Mouse (Mus musculus) embryonic facial prominence, embryonic 15.5 days (tissue): Measurements from ENCODE around the gene March9. TPM values are rescaled to one million over a fixed set of nuclear protein-coding genes. Genes with fewer than 3 reads are reported as not detected.
"Not testable (repeated sequence)": the region's sequence is repeated elsewhere in the genome, so short reads cannot be mapped to it uniquely, and the experiment has no call there.

ENCODE experiments used
- ATAC-seq: fragments of 200-750 bp; cut with Nextera tagmentation; 2 replicates; pipeline ENCODE4 v1.8.0; 2017; ENCODE audit warnings: low read depth, moderate TSS enrichment; ENCODE audit not compliant: insufficient number of reproducible peaks, low FRiP score, low TSS enrichment
- H3K27ac ChIP-seq: fragments of 300-500 bp; sonication (generic); replicated peaks from 2 replicates; pipeline ENCODE4 v1.5.1; 2015; ENCODE audit warnings: mild to moderate bottlenecking, inconsistent platforms
- H3K27me3 ChIP-seq: fragments of 300-500 bp; sonication (generic); 2 replicates; pipeline ENCODE4 v1.6.1; 2015; ENCODE audit warnings: inconsistent platforms
- H3K36me3 ChIP-seq: fragments of 300-500 bp; sonication (generic); 2 replicates; pipeline ENCODE4 v1.6.1; 2015; ENCODE audit warnings: mild to moderate bottlenecking, inconsistent platforms
- H3K4me1 ChIP-seq: fragments of 300-500 bp; sonication (generic); 2 replicates; pipeline ENCODE4 v1.6.1; 2015; ENCODE audit warnings: inconsistent platforms
- H3K4me2 ChIP-seq: fragments of 300-500 bp; sonication (generic); replicated peaks from 2 replicates; pipeline ENCODE4 v1.6.1; 2015; ENCODE audit warnings: mild to moderate bottlenecking, inconsistent platforms
- H3K4me3 ChIP-seq: fragments of 300-500 bp; sonication (generic); replicated peaks from 2 replicates; pipeline ENCODE4 v1.5.1; 2015; ENCODE audit warnings: mild to moderate bottlenecking, inconsistent platforms
- H3K9ac ChIP-seq: fragments of 300-500 bp; sonication (generic); 2 replicates; pipeline ENCODE4 v1.6.1; 2015; ENCODE audit warnings: inconsistent platforms
- H3K9me3 ChIP-seq: fragments of 300-500 bp; sonication (generic); replicated peaks from 2 replicates; pipeline ENCODE4 v1.6.1; 2016; ENCODE audit warnings: inconsistent platforms
- WGBS: fragments of 180-500 bp; shearing (Covaris S2); methylation state at CpG from one replicate; pipeline ENCODE4 v1.1.7; 2015; 5-methylcytosine and 5-hydroxymethylcytosine counted together
- polyA plus RNA-seq: library from polyadenylated mRNA; unstranded; fragments of >200 nt; fragmentation: Nextera tagmentation; extraction: Ambion mirVana; gene quantifications from 2 replicates; pipeline ENCODE4 v1.2.1, GENCODE M21; 2015

Gene March9
- polyA plus RNA-seq, 1 experiment from 2014 or later = 1.8 TPM

GRCm38 (mm10) chr10:127078677-127079575 is 18.9 kb upstream of the March9 start:
- no peak for ATAC-seq
- Histone ChIP-seq H3K9me3 (no peaks in the 10 kb centered on the region), H3K4me3 (peak overlapping the region; percentile 57), H3K27me3 (peaks cover 77% of the 10 kb centered on the region), H3K9ac (peak overlapping the region; percentile 24), H3K4me1 (peaks cover 45% of the 10 kb centered on the region), H3K4me2 (peak overlapping the region; percentile 93), H3K27ac (no peak overlapping the region), H3K36me3 (no peaks in the 10 kb centered on the region)
- WGBS = 1% methylated on average over 41 of the region's 49 CpGs

GRCm38 (mm10) chr10:127078001-127078676 is 18.2 kb upstream of the March9 start:
- 6% methylated on average over 12 of the region's 12 CpGs for WGBS
- Histone ChIP-seq H3K4me2 (peak overlapping the region; percentile 93), H3K9ac (no peak overlapping the region), H3K27me3 (peaks cover 72% of the 10 kb centered on the region), H3K36me3 (no peaks in the 10 kb centered on the region), H3K4me3 (peak overlapping the region; percentile 57), H3K9me3 (no peaks in the 10 kb centered on the region), H3K27ac (no peak overlapping the region), H3K4me1 (peaks cover 45% of the 10 kb centered on the region)
- ATAC-seq = no peak

- H3K27ac ChIP-seq = no peak overlapping the region
- H3K9me3 ChIP-seq = no peaks in the 10 kb centered on the region
- H3K9ac ChIP-seq = no peak overlapping the region
- H3K4me3 ChIP-seq = no peak overlapping the region
- peaks cover 45% of the 10 kb centered on the region for H3K4me1 ChIP-seq
- ATAC-seq = no peak
- peaks cover 65% of the 10 kb centered on the region for H3K27me3 ChIP-seq
- H3K4me2 ChIP-seq = no peak overlapping the region
- no peaks in the 10 kb centered on the region for H3K36me3 ChIP-seq
- WGBS = 10% methylated on average over 10 of the region's 10 CpGs
Measured at GRCm38 (mm10) chr10:127077515-127077914, 17.5 kb upstream of the March9 start.

GRCm38 (mm10) chr10:127076082-127076481 is 16.1 kb upstream of the March9 start:
- H3K9me3 ChIP-seq = no peaks in the 10 kb centered on the region
- no peak overlapping the region for H3K4me3 ChIP-seq
- no peaks in the 10 kb centered on the region for H3K36me3 ChIP-seq
- H3K27me3 ChIP-seq = peaks cover 52% of the 10 kb centered on the region
- H3K9ac ChIP-seq = no peak overlapping the region
- H3K4me1 ChIP-seq = peaks cover 36% of the 10 kb centered on the region
- no peak overlapping the region for H3K4me2 ChIP-seq
- ATAC-seq = no peak
- WGBS = 42% methylated on average over 4 of the region's 4 CpGs
- H3K27ac ChIP-seq = no peak overlapping the region

- WGBS = 62% methylated on average over 8 of the region's 8 CpGs
- Histone ChIP-seq H3K36me3 (no peaks in the 10 kb centered on the region), H3K27me3 (peaks cover 47% of the 10 kb centered on the region), H3K27ac (no peak overlapping the region), H3K4me2 (no peak overlapping the region), H3K9ac (no peak overlapping the region), H3K4me3 (no peak overlapping the region), H3K4me1 (peaks cover 36% of the 10 kb centered on the region), H3K9me3 (no peaks in the 10 kb centered on the region)
- no peak for ATAC-seq
Measured at GRCm38 (mm10) chr10:127075651-127076050, 15.7 kb upstream of the March9 start.

GRCm38 (mm10) chr10:127075080-127075479 is 15.1 kb upstream of the March9 start, which contains the start of gene Agap2:
TSS of gene Agap2 (plus strand) at chr10:127075284.
- no peak within 1 kb of the TSS for H3K4me3 ChIP-seq
- H3K9ac ChIP-seq = no peak within 1 kb of the TSS
- 64% methylated on average over 9 of the region's 9 CpGs for WGBS
- H3K4me2 ChIP-seq = no peak within 1 kb of the TSS
- H3K36me3 ChIP-seq = no peaks in the 10 kb centered on the region
- H3K27me3 ChIP-seq = peaks cover 42% of the 10 kb centered on the region
- H3K9me3 ChIP-seq = no peaks in the 10 kb centered on the region
- peaks cover 31% of the 10 kb centered on the region for H3K4me1 ChIP-seq
- no peak for ATAC-seq
- H3K27ac ChIP-seq = no peak within 1 kb of the TSS

GRCm38 (mm10) chr10:127073981-127074380 is 14.0 kb upstream of the March9 start:
- 84% methylated on average over 1 of the region's 1 CpGs for WGBS

GRCm38 (mm10) chr10:127072969-127073368 is 13.0 kb upstream of the March9 start:
- WGBS = 66% methylated on average over 2 of the region's 2 CpGs
- not testable (repeated sequence) for H3K4me2 ChIP-seq, H3K27ac ChIP-seq, H3K9ac ChIP-seq, H3K36me3 ChIP-seq, H3K9me3 ChIP-seq, ATAC-seq, H3K4me3 ChIP-seq
- Histone ChIP-seq H3K4me1 (peaks cover 27% of the 10 kb centered on the region), H3K27me3 (peaks cover 23% of the 10 kb centered on the region)

More at GRCm38 (mm10) chr10:127073981-127074380, 14.0 kb upstream of the March9 start:
- H3K27me3 ChIP-seq = peaks cover 31% of the 10 kb centered on the region
- no peak overlapping the region for H3K27ac ChIP-seq
- H3K9me3 ChIP-seq = no peaks in the 10 kb centered on the region
- H3K9ac ChIP-seq = no peak overlapping the region
- H3K4me1 ChIP-seq = peaks cover 26% of the 10 kb centered on the region
- H3K4me2 ChIP-seq = no peak overlapping the region
- no peak for ATAC-seq
- no peaks in the 10 kb centered on the region for H3K36me3 ChIP-seq
- no peak overlapping the region for H3K4me3 ChIP-seq

- Histone ChIP-seq H3K36me3 (peaks cover 15% of the 10 kb centered on the region), H3K27me3 (peaks cover 16% of the 10 kb centered on the region), H3K4me1 (peaks cover 24% of the 10 kb centered on the region)
- H3K27ac ChIP-seq, H3K9ac ChIP-seq, H3K4me3 ChIP-seq, H3K4me2 ChIP-seq, ATAC-seq, H3K9me3 ChIP-seq: not testable (repeated sequence)
- 77% methylated on average over 4 of the region's 4 CpGs for WGBS
Measured at GRCm38 (mm10) chr10:127072270-127072669, 12.3 kb upstream of the March9 start.

GRCm38 (mm10) chr10:127071203-127071602 is 11.2 kb upstream of the March9 start:
- no peak for ATAC-seq
- Histone ChIP-seq H3K4me3 (peak overlapping the region; percentile 73), H3K27ac (no peak overlapping the region), H3K4me2 (peak overlapping the region; percentile 67), H3K4me1 (peaks cover 24% of the 10 kb centered on the region), H3K27me3 (peaks cover 6% of the 10 kb centered on the region), H3K36me3 (peaks cover 26% of the 10 kb centered on the region), H3K9ac (no peak overlapping the region), H3K9me3 (no peaks in the 10 kb centered on the region)
- 74% methylated on average over 9 of the region's 9 CpGs for WGBS
